Mouse (Mus musculus) hindbrain, embryonic 11.5 days (tissue): ENCODE measurements around the gene Gls. TPM values are rescaled to one million over a fixed set of nuclear protein-coding genes. Genes with fewer than 3 reads are reported as not detected.

Experiments
- ATAC-seq: fragments of 200-750 bp; cut with Nextera tagmentation; 2 replicates; pipeline ENCODE4 v1.8.0; 2017; ENCODE audit warnings: mild to moderate bottlenecking, moderate TSS enrichment, moderate library complexity; ENCODE audit not compliant: low FRiP score
- DNase-seq: peaks from one replicate; pipeline ENCODE4 v3.0.0-alpha.2; 2015; ENCODE audit warnings: low spot score
- H3K27ac ChIP-seq: fragments of 300-500 bp; sonication (generic); 2 replicates; pipeline ENCODE4 v1.5.1; 2014; ENCODE audit warnings: mild to moderate bottlenecking, low read depth, low read length
- H3K27me3 ChIP-seq: fragments of 300-500 bp; sonication (generic); 2 replicates; pipeline ENCODE4 v1.6.1; 2014; ENCODE audit warnings: mild to moderate bottlenecking, low read length, moderate library complexity, mixed read lengths; ENCODE audit not compliant: control insufficient read depth, insufficient read depth
- H3K36me3 ChIP-seq: fragments of 300-500 bp; sonication (generic); 2 replicates; pipeline ENCODE4 v1.6.1; 2014; ENCODE audit warnings: mild to moderate bottlenecking, low read length, moderate library complexity, mixed read lengths; ENCODE audit not compliant: control insufficient read depth, insufficient read depth
- H3K4me1 ChIP-seq: fragments of 300-500 bp; sonication (generic); replicated peaks from 2 replicates; pipeline ENCODE4 v1.6.1; 2014; ENCODE audit warnings: low read length, mixed read lengths; ENCODE audit not compliant: control insufficient read depth, insufficient read depth
- H3K4me2 ChIP-seq: fragments of 300-500 bp; sonication (generic); replicated peaks from 2 replicates; pipeline ENCODE4 v1.6.1; 2014; ENCODE audit warnings: mild to moderate bottlenecking, low read depth, low read length
- H3K4me3 ChIP-seq: fragments of 300-500 bp; sonication (generic); 2 replicates; pipeline ENCODE4 v1.5.1; 2014; ENCODE audit warnings: low read depth, low read length
- H3K9ac ChIP-seq: fragments of 300-500 bp; sonication (generic); 2 replicates; pipeline ENCODE4 v1.6.1; 2014; ENCODE audit warnings: low read depth, low read length
- H3K9me3 ChIP-seq: fragments of 300-500 bp; sonication (generic); 2 replicates; pipeline ENCODE4 v1.6.1; 2016; ENCODE audit warnings: low read length; ENCODE audit not compliant: control insufficient read depth
- WGBS: fragments of 180-500 bp; shearing (Covaris S2); extraction: QIAGEN DNeasy Blood & Tissue Kit; methylation state at CpG from one replicate; pipeline ENCODE4 v1.1.7; 2014; 5-methylcytosine and 5-hydroxymethylcytosine counted together
- polyA plus RNA-seq: library from polyadenylated mRNA; unstranded; fragments of >200 nt; fragmentation: Nextera tagmentation; extraction: Ambion mirVana; gene quantifications from 2 replicates; pipeline ENCODE4 v1.2.1, GENCODE M21; 2014

Gene Gls
- 29.9 and 36.5 TPM in 2 replicates for polyA plus RNA-seq

DNA sequence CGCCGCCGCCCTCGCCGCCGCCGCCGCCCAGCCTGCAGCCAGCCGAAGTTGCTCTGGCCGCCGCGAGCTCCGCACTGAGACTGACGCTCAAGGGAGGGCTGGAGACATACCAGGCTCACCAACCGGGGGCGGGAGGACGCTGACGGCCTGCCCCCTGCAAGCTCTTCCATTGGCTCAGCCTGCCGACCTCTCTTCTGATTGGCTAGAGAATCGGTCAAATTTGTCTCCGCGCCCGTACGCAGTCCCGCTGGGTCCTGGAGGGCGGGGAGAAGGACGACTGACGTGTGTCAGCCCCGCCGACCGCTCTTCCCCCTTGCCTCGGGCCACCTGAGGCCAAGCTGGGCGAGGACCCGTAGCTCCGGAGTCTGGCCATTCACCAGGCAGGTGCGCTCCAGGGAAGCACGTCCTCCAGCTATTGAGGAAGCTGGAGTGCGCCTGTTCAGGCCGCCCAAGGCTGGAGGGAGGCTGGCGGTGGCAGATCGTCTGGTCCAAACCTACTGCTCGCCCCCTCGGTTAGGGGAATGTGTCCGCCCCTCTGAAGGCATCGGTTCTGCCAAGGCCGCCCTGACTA is at the start of gene Gls:
TSS of gene Gls (minus strand) at position 90 of the 571 bp plus-strand sequence.
- DNase-seq: peak; percentile 94
- Histone ChIP-seq H3K27ac (peak within 1 kb of the TSS; percentile 93), H3K4me3 (peak within 1 kb of the TSS; percentile 95), H3K36me3 (no peaks in the 10 kb centered on the region), H3K9ac (peak within 1 kb of the TSS; percentile 93), H3K27me3 (no peaks in the 10 kb centered on the region), H3K4me2 (peak within 1 kb of the TSS; percentile 70), H3K9me3 (no peaks in the 10 kb centered on the region), H3K4me1 (no peaks in the 10 kb centered on the region)
- WGBS: under 1% methylated on average over 41 of the region's 46 CpGs
- ATAC-seq: peak; percentile 99

DNA sequence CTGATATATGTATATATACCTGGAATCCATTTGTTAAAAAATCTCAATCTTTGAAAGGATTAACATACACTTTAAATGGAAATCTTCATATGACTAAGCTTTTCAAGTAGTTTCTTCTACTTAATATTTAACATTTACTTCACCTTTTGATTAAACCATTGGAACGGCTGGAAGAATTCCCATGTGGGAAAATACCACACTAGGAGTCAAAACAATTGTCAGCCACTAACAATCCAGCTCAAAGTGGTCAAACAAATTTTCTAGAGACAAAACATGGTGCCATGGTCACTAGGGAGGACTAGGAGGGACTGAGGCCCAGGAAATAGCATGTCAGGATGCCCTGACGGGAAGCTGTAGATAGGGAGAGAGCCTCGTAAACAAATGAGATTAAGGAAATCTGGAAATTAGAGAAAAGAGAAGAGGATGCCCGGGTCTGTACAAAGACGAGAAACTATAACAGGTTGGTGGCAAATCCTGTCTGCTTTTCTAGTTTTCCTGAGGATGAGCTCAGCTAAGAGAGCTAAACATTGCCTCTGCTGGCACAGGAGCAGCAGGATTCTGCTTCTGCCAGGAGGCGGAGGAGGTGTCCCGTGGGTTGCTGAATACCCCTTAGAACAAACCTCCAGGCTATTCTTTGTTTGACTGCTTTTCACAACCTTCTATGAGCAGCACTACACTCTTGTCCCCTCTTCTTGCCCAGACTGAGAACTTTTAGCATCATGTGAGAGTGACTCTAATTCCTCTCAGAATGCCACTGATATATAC is 47.0 kb upstream of the Gls start:
- no peaks in the 10 kb centered on the region for H3K9me3 ChIP-seq
- no peak overlapping the region for H3K4me2 ChIP-seq
- no peaks in the 10 kb centered on the region for H3K36me3 ChIP-seq
- H3K4me3 ChIP-seq: no peak overlapping the region
- no peaks in the 10 kb centered on the region for H3K27me3 ChIP-seq
- ATAC-seq (no peak), DNase-seq (no peak)
- H3K4me1 ChIP-seq: no peaks in the 10 kb centered on the region
- no peak overlapping the region for H3K9ac ChIP-seq
- no peak overlapping the region for H3K27ac ChIP-seq
- WGBS: 60% methylated on average over 7 of the region's 7 CpGs

DNA sequence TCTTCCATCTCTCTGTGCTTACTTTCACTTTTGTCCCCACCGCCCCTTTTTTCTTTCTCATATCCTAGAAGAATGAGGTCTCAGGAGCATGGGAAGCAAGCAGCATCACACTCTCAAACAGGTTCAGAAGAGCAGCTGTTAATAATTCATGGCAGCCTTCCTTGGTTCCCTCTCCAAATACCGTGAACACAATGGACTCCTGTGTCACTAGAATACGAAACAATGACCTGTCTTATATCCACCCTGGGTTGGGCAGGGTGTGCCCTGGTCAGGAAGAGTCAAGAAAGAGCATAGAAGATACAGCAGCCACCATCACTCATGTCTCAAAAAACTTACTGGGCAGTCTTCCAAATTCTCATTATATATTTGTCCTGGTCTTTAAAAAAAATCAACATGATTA is 46.3 kb upstream of the Gls start:
- H3K27ac ChIP-seq: no peak overlapping the region
- H3K4me2 ChIP-seq: no peak overlapping the region
- WGBS: 49% methylated on average over 3 of the region's 3 CpGs
- no peaks in the 10 kb centered on the region for H3K36me3 ChIP-seq
- ATAC-seq (no peak), DNase-seq (no peak)
- H3K4me1 ChIP-seq: no peaks in the 10 kb centered on the region
- no peaks in the 10 kb centered on the region for H3K9me3 ChIP-seq
- no peak overlapping the region for H3K4me3 ChIP-seq
- H3K9ac ChIP-seq: no peak overlapping the region
- H3K27me3 ChIP-seq: no peaks in the 10 kb centered on the region

DNA sequence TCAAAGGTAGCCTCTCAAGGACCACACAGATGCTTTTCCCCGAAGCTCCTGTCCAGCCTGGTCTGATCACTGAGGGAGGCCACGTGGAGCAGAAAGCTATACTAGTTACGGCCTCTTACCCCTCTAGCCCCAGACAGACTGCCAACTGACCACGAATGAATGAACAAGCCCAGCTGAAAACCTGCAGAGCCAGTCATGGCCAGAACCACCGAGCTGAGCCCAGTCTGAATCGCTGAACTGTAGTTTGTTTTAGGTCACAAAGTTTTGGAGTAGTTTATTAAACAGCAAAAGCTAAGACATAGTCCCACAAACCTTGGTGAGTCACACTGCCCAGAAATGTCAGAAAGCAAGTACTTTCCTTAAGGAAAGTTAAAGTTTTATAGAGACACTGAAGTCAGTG is 45.0 kb upstream of the Gls start:
- Histone ChIP-seq H3K4me3 (no peak overlapping the region), H3K4me1 (no peaks in the 10 kb centered on the region), H3K36me3 (no peaks in the 10 kb centered on the region), H3K27me3 (no peaks in the 10 kb centered on the region), H3K27ac (no peak overlapping the region), H3K9me3 (no peaks in the 10 kb centered on the region), H3K4me2 (no peak overlapping the region), H3K9ac (no peak overlapping the region)
- DNase-seq (no peak), ATAC-seq (no peak)
- WGBS: 71% methylated on average over 6 of the region's 6 CpGs

DNA sequence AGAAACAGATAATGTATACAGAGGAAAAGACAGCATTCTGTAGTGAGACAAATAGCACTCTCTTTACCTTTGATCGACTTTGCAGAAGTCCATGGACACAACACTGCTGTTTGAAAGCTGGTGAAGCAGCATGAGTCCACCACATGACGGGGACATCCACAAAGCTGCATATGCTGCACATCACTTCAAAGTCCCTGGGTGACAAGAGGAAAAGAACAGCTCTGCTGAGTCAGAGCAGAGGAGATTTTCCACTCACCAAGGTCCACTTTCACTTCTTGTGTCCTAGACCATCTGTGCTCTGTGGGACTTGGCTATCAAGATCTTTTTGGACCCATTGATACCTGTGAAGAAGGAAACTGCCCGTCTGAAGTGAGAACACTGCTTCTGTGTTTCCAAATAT is 41.2 kb upstream of the Gls start:
- DNase-seq: no peak
- Histone ChIP-seq H3K9ac (no peak overlapping the region), H3K36me3 (no peaks in the 10 kb centered on the region), H3K4me2 (no peak overlapping the region), H3K4me1 (no peaks in the 10 kb centered on the region), H3K27ac (no peak overlapping the region), H3K4me3 (no peak overlapping the region), H3K9me3 (no peaks in the 10 kb centered on the region), H3K27me3 (no peaks in the 10 kb centered on the region)
- ATAC-seq: no peak
- 77% methylated on average over 3 of the region's 3 CpGs for WGBS

DNA sequence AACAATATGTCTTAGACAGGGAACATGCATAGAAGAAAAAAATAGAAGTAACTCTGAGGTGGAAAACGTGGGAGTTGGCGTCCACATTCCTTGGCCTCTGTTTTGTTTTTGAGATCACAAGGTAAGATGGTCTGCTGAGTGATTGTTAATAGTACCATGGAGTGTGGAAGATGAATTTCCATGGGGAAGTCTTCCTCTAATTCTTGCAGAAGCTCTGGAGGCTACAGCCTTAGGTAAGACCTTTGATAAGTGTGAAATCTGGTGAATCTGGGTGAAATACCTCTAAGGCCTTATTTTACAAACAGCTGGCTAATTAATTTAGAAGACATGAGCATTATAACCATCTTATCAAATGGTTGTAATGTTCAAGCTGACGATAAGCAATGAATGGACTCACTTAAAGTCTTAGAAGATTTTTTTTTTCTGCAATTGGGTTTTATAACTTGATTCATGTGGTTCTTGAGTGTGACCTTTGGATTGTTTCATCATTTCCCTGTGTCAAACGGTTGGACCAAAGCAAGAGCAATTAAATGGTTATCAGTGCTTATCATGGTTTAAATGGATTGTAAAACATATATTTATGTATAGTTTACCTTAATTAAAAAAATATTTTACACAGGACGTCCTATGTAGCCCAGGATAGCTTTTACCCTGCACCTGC is 39.1 kb upstream of the Gls start:
- ATAC-seq: no peak
- 82% methylated on average over 5 of the region's 5 CpGs for WGBS
- H3K4me3 ChIP-seq: no peak overlapping the region

DNA sequence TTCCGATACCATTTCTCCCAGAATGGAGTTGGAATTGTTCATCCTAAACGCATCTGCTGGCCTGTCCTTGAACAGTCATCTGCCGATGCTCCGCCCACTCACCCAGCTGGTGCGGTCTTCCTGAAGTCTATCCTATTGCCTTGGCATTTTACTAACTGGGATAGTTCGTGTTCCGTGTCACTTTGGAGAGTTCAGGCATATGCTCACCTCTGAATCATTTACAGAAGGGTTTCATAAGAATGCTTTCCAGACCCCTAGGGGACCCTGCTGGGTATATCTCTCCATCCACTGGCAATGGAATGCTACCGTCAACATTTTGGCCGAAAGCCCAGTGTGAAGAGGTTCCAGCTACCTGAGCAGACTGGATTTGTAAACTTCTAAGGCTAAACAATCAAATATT is 37.3 kb upstream of the Gls start:
- Histone ChIP-seq H3K4me2 (no peak overlapping the region), H3K36me3 (no peaks in the 10 kb centered on the region), H3K27me3 (no peaks in the 10 kb centered on the region), H3K4me1 (no peaks in the 10 kb centered on the region), H3K9me3 (no peaks in the 10 kb centered on the region), H3K4me3 (no peak overlapping the region), H3K9ac (no peak overlapping the region), H3K27ac (no peak overlapping the region)
- DNase-seq (no peak), ATAC-seq (no peak)
- 82% methylated on average over 9 of the region's 9 CpGs for WGBS

More for the DNA sequence above, 39.1 kb upstream of the Gls start:
- no peak overlapping the region for H3K27ac ChIP-seq
- DNase-seq: no peak
- H3K27me3 ChIP-seq: no peaks in the 10 kb centered on the region
- no peak overlapping the region for H3K4me2 ChIP-seq
- no peaks in the 10 kb centered on the region for H3K36me3 ChIP-seq
- no peaks in the 10 kb centered on the region for H3K4me1 ChIP-seq
- H3K9ac ChIP-seq: no peak overlapping the region
- no peaks in the 10 kb centered on the region for H3K9me3 ChIP-seq

DNA sequence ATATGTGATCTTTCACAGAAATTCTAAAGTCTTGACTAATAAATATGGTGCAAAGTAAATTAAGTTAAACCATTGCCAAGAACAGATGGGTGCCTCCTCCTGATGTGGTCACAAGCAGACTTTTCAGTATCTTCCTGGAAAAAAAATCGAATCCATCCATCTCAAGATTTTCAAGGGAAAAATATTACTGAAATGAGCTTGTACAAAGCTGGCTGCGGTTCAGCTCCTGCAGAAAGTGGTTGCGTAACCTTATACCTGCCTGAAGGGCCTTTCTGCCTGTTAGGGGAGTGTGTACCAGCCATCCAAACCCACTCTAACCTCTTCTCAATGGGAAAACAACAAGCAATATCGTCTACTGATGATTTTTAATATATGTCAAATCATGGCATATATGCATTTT is 36.6 kb upstream of the Gls start:
- no peak overlapping the region for H3K9ac ChIP-seq
- no peaks in the 10 kb centered on the region for H3K27me3 ChIP-seq
- WGBS: 91% methylated on average over 4 of the region's 4 CpGs
- ATAC-seq (no peak), DNase-seq (no peak)
- H3K9me3 ChIP-seq: no peaks in the 10 kb centered on the region
- H3K4me2 ChIP-seq: no peak overlapping the region
- no peaks in the 10 kb centered on the region for H3K36me3 ChIP-seq
- H3K27ac ChIP-seq: no peak overlapping the region
- H3K4me1 ChIP-seq: no peaks in the 10 kb centered on the region
- no peak overlapping the region for H3K4me3 ChIP-seq

DNA sequence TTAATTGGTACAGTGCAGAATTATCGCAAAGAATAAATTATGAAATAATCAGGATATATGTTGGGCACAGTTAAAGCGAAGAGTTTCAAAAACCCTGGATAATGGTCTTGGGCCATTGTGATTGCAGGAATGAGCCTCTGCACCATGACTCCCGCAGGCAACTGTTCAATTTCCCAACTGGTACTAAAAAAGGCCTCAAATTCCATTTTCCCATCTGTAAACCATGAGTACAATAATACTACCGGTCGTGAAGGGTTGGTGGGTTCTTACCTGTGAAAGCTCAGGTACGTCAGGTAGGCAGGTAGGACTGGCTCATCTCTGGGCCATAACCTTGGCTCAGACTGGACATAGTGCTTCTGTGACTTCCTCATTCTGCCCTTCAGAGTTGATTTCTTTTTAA is 35.0 kb upstream of the Gls start:
- 93% methylated on average over 6 of the region's 6 CpGs for WGBS
- H3K4me3 ChIP-seq: no peak overlapping the region
- ATAC-seq: no peak

More for the DNA sequence above, 35.0 kb upstream of the Gls start:
- Histone ChIP-seq H3K4me1 (no peaks in the 10 kb centered on the region), H3K36me3 (no peaks in the 10 kb centered on the region), H3K9me3 (no peaks in the 10 kb centered on the region), H3K9ac (no peak overlapping the region), H3K27me3 (no peaks in the 10 kb centered on the region), H3K4me2 (no peak overlapping the region), H3K27ac (no peak overlapping the region)
- DNase-seq: no peak
